21 mouse cellular contexts compared by ENCODE assay signal in the genomic region with DNA sequence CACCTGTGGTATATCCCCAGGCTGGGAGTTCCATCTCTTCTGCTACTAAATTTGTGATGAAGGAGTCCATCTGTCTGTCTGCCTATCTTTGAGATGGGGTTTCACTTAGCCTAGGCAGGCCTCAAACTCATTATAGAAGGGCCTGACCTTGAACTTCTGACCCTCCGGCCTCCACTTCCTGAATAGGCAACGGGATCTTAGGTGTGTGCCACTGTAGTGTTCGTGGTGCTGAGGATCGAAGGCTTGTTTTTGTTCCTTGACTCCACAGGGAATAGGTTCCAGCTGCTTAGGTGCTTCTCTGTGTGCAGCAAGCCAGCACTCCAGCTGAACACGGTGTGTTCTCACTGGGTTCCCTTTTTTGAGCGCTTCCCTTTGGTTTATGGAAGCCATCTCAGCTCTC. TPM values are rescaled to one million over a fixed set of nuclear protein-coding genes. Genes with fewer than 3 reads are reported as not detected.
"Had no signal": no experiment of that assay in that cellular context is flagged by ENCODE, and none has a peak within 500 bp of the region (broad histone marks: within the 10 kb centered on the region; RNA-seq: fewer than 3 reads in every experiment).

No protein-coding gene starts in this region.

- H3K4me3 ChIP-seq: lung, embryonic 15.5 days; megakaryocyte, embryonic 14.5 days; midbrain, embryonic 13.5 days; midbrain, embryonic 15.5 days; neural tube, embryonic 12.5 days; stomach, embryonic 15.5 days had no signal

- H3K27ac ChIP-seq: lung, embryonic 15.5 days; macrophage; midbrain, embryonic 13.5 days; midbrain, embryonic 15.5 days; neural tube, embryonic 12.5 days; stomach, embryonic 15.5 days; stomach, postnatal 0 days had no signal

- ATAC-seq: lung, postnatal 0 days; midbrain, embryonic 13.5 days; midbrain, embryonic 15.5 days had no signal

- H3K27me3 ChIP-seq: lung, embryonic 15.5 days; megakaryocyte, embryonic 14.5 days; midbrain, embryonic 13.5 days; midbrain, embryonic 15.5 days; neural tube, embryonic 12.5 days; stomach, embryonic 15.5 days had no signal

- H3K9me3 ChIP-seq: lung, embryonic 15.5 days; midbrain, embryonic 13.5 days; midbrain, embryonic 15.5 days; neural tube, embryonic 12.5 days; stomach, embryonic 15.5 days had no signal

- H3K36me3 ChIP-seq: lung, embryonic 15.5 days; midbrain, embryonic 13.5 days; midbrain, embryonic 15.5 days; neural tube, embryonic 12.5 days; stomach, embryonic 15.5 days had no signal

- H3K9ac ChIP-seq: lung, embryonic 15.5 days; midbrain, embryonic 13.5 days; midbrain, embryonic 15.5 days; neural tube, embryonic 12.5 days; stomach, embryonic 15.5 days had no signal

- H3K4me2 ChIP-seq: lung, embryonic 15.5 days; midbrain, embryonic 11.5 days; midbrain, embryonic 13.5 days; midbrain, embryonic 15.5 days; neural tube, embryonic 12.5 days; stomach, embryonic 15.5 days had no signal

- H3K4me1 ChIP-seq: lung, embryonic 15.5 days; megakaryocyte, embryonic 14.5 days; midbrain, embryonic 13.5 days; midbrain, embryonic 15.5 days; neural tube, embryonic 12.5 days; stomach, embryonic 15.5 days had no signal

- DNase-seq: lung, adult 2 months; lung, postnatal 14 days; lung, postnatal 36 days; right cerebral cortex, postnatal 14 days; thymus, adult 2 months; thymus, postnatal 25 days; thymus, postnatal 4 days had no signal

RNA-seq across cellular contexts. Expression of a gene that starts 13.9 kb away (rescaled TPM):
- total RNA-seq: megakaryocyte progenitor cell, adult 5-6 weeks; monocyte, adult 5-6 weeks; neutrophil, adult 5-6 weeks had no signal

RNA-seq across cellular contexts. Expression of a gene that starts 36.3 kb away (rescaled TPM):
- total RNA-seq: megakaryocyte progenitor cell, adult 5-6 weeks; monocyte, adult 5-6 weeks; neutrophil, adult 5-6 weeks had no signal
- polyA plus RNA-seq: lung, postnatal 0 days; macrophage; spleen, adult 2 months; stomach, embryonic 15.5 days; stomach, postnatal 0 days had no signal
